Mouse (Mus musculus) heart, postnatal 14 days (tissue): ENCODE measurements around the gene Prrx1. TPM values are rescaled to one million over a fixed set of nuclear protein-coding genes. Genes with fewer than 3 reads are reported as not detected.

Experiments used
- DNase-seq, 2 experiments: peaks; one replicate each; pipeline ENCODE4 v3.0.0; 2021 to 2022
- intact Hi-C: fragments of 180-260 bp; cut with DNase I; formaldehyde crosslinking; loops from one replicate; pipeline ENCODE4 v1.15.1; 2025
- long read RNA-seq, 2 experiments: library from polyadenylated mRNA; stranded (forward); transcript quantifications; one replicate each; pipeline ENCODE4 v2.0.0; 2021
- total RNA-seq, 2 experiments: library from RNA; stranded (reverse); gene quantifications; 2 replicates each; pipeline ENCODE4 v1.2.3; 2021

Prrx1 gene
- total RNA-seq, result 10 to 100 TPM; 30.5 to 31.9 TPM
- long read RNA-seq, experiment 1, full-length matches to known transcripts, result 22 of 23 reads
- long read RNA-seq, experiment 1, partial matches to known transcripts, result 0 of 23 reads
- long read RNA-seq, experiment 1, other reads (novel, unspliced or antisense), result 1 of 23 reads
- long read RNA-seq, experiment 2, full-length matches to known transcripts, result 30 of 40 reads
- long read RNA-seq, experiment 2, partial matches to known transcripts, result 0 of 40 reads
- long read RNA-seq, experiment 2, other reads (novel, unspliced or antisense), result 10 of 40 reads

DNA sequence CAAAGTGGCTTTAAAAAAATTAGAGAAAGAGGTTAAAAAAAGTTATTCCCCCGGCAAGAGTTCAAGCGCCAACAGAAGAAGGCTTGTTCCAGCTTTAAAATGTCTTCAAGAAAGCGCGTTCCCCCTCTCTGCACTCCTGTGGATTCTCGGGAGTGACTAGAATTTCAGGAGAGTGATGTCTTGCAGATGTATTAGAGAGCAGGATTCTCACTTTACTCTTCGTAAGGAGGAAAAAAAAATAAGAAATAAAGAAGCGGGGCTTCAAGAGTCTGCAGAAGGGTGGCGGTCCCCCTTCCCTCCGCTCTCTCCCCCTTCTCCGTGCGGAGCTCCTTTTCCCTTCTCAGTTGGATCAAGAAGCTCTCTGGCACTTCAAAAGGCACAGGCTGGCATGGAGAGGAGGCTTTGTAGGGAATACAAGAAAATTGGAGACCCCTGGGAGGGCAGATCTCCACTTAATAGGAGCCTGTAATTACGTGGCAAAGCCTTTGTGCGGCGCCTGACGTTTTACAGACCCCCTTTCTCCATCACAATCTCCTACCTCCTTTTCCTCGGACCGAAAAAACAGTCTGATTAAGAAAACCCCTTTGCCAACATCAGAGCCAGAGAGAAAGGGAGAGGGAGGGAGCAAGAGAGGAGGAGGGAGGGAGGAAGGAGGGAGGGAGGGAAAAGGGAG lies at the start of gene Prrx1:
Gene Prrx1 (minus strand): TSS at position 610 of the 673 bp plus-strand sequence.
- intact Hi-C loops, result loop anchor here (5.0 kb wide), 6 partner anchors 61 to 161 kb away; partner anchors contain the start of gene Gorab
- DNase-seq, result peak; percentile 25 to 40

GRCm38 (mm10) chr1:163362202-163362601 lies 48.7 kb upstream of the Prrx1 start:
- intact Hi-C loops, result no loop called here
- peak in 1 of 2 experiments; percentile 22 for DNase-seq

- intact Hi-C loops, result no loop called here
- no peak for DNase-seq
These were observed 47.9 kb upstream of the Prrx1 start for GRCm38 (mm10) chr1:163361376-163361775.

DNA sequence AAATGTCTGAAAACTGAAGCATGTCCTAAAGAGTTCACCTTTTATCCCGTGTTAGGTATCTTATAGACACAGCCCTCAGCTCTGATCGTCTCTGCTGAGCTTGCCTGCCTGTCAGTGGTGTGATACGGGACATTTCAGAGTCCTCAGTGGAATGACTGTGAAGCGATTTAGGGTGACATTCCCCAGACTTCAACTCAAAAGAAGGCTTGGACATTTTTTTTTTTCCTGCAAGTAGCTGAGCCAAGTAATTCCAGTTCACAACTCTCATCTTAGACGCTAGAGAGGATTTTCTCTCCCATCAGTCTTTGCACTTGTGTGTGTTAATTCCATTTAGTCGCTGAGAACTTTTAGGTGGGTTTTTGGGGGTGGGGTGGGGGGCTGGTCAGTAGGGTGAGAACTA lies 47.3 kb upstream of the Prrx1 start:
- intact Hi-C loops, result no loop called here
- DNase-seq, result no peak

DNA sequence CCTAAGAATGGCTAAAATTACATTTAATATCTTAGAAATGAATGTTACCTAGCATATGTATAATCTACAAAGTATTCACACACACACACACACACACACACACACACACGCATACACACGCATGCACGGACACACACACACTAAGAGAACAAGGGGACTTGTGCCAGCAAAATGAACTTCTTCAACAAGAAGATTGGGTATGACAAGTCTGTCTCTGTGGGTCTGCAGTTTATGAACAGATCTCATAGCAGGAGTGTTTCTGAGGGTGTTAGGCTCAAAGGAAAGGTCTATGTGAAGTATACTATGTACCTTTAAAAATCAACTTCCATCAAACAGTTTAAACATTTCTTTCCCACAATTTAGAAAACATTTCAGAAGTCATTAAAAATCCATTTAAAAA lies 46.0 kb upstream of the Prrx1 start:
- no peak for DNase-seq
- intact Hi-C loops, result no loop called here

GRCm38 (mm10) chr1:163358165-163358564 lies 44.7 kb upstream of the Prrx1 start:
- intact Hi-C loops, result no loop called here
- no peak for DNase-seq

DNA sequence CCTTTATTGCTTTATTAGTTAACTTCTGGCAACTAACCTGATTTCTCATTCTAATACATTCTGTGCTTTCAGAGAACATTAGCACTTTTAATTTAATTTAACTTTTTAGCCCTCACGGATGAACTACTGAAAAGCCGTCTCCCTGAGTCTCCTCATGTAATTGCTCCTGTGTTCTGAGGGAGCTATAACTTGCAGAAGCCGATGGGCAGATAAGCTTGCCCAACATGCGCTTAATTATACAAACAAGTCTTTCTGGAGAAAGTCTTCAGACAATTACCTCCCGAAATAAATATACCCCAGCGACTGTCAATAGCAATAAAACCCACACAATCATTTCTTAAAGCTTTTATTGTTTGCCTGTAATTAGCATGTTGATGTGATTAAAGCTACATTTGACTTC lies 44.2 kb upstream of the Prrx1 start:
- DNase-seq, result no peak
- intact Hi-C loops, result no loop called here

- no peak for DNase-seq
- intact Hi-C loops, result no loop called here
These were observed 42.7 kb upstream of the Prrx1 start for GRCm38 (mm10) chr1:163356167-163356566.

- DNase-seq, result no peak
These were observed 42.2 kb upstream of the Prrx1 start for GRCm38 (mm10) chr1:163355626-163356156.

DNA sequence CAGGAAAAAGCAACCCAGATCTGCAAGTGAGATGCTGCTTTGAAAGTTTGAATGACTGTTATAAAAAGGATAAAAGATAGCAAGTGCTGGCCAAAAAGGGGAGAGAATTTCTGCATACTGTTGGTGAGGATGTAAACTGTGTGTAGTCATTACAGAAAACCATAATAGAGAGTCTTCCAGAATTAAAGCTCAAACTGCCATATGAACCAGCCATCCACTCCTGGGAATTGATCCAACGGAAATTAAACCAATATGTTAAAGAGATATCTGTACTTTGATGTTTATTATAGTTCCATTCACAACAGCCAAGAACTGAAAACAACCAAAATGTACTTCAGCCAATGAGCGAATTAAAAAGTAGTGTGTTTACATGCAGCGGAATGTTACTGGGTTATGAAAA lies 37.5 kb upstream of the Prrx1 start:
- no peak for DNase-seq
- intact Hi-C loops, result no loop called here

More at GRCm38 (mm10) chr1:163355626-163356156, 42.2 kb upstream of the Prrx1 start:
- intact Hi-C loops, result no loop called here

DNA sequence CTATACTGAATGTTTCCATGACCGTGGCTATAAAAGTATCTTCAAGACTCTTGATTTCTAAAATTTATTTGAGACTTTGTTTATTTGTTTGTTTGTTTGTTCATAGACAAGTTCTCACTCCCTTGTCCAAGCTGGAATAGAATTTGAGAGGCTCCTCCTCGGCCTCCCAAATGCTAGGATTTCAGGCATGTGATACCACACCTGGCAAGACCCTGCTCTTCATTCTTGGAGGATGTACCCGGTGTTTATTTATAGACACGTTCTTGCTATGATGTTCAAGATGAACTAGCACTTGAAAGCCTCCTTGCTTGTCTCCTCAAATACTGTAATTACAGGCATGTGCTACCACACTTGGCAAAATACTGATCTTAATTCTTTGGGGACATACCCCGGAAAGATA lies 32.0 kb upstream of the Prrx1 start:
- intact Hi-C loops, result no loop called here
- DNase-seq, result no peak

- intact Hi-C loops, result no loop called here
- DNase-seq, result no peak
These were observed 31.4 kb upstream of the Prrx1 start for GRCm38 (mm10) chr1:163344931-163345330.

GRCm38 (mm10) chr1:163339219-163339561 lies 25.7 kb upstream of the Prrx1 start:
- intact Hi-C loops, result no loop called here
- DNase-seq, result no peak

DNA sequence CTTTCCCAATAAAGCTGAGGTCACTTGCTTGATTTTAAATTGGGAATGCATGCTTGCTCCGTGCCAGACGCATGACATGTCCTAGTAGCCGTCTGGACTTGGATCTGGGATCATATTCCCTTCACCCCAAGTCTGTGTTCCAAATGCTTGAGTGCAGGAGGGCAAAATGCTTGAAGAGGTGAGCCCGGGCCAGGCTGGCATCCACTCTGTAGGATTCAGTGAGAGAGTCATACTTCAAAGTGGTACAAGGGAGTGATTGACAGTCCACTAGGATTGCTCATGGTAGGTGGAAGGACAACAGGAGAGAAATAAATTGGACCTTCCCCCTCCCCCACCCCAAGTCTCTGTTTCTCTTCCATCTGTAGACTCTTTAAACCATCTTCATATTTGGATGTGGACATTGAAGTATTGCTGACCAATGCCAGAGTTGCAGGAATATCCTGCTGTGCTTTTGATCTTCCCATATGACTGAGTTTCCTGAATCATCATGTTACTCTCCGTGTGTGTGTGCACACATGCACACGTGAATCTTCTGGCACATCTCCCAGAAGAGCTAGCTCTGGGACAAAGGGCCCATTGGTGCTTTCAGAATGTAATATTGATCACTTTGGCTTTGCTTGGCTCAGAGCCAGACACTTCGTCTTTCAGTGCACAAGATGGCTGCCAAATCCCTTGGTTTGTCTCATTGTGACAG lies 25.2 kb upstream of the Prrx1 start:
- intact Hi-C loops, result no loop called here
- DNase-seq, result peak; percentile 11 to 42

GRCm38 (mm10) chr1:163337821-163338220 lies 24.3 kb upstream of the Prrx1 start:
- peak; percentile 31 to 44 for DNase-seq
- intact Hi-C loops, result no loop called here

DNA sequence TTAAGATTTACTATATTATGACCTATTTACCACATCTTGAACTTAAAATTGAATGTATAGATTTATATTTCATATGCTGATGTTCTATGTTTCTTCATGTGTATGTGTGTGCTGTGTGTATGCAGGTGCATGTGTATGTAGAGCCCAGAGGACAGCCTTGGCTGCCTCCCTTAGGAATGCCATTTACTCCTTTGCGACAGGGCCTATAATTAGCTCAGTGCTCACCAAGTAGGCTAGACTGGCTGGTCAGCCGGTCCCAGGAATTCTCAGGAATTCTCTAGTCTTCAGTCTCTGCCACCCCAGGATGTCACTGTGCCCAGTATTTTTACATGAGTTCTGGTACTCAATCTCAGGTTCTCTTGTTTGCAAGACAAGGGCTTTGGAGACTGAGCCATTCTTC lies 13.8 kb upstream of the Prrx1 start:
- no peak for DNase-seq
- intact Hi-C loops, result no loop called here

- no peak for DNase-seq
- intact Hi-C loops, result no loop called here
These were observed 6.4 kb upstream of the Prrx1 start for GRCm38 (mm10) chr1:163319669-163320571.

DNA sequence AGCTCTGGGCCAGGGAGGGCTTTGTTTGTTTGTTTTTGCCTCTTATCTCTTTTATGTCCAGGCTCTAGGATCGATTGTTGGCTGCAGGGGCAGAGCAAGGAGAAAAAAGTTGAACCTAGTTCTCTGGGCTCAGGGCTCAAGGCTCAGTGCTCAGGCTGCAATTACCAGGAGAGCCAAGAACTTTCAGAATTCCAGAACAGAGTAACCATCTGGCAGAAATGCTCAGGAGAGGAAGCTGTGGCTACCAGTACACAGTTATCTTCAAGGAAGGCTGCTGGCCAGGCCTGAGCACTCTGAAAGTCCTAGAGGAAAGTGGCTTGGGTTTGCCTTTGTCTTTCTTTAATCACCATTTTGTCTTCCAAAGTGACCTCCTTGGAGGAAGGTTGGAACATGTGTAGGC lies 3.4 kb upstream of the Prrx1 start:
- intact Hi-C loops, result no loop called here
- no peak for DNase-seq

DNA sequence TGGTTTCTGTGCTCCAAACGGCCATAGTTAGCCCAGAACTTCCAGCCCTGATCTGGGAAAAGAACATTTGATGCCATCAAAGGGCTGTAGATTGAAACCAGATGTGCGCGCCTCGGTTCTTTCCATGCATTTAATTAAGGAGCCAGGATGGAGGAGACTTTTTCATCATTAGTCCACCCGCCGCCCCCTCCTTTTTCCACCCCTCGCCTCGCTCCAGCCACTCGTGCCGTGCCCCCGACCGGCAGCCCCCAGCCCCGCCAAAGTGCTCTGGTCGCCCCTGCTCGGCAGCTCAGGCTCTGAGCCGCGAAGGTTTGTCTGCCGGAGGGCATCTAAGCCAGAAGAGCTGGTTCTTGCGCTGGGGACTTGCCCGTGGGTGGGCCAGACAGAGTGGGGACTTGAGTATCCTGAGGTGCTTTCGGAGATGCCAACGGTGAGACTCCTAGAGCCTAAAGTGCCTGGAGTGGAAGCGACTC lies 1.4 kb upstream of the Prrx1 start:
- intact Hi-C loops, result loop anchor here (5.0 kb wide), 6 partner anchors 63 to 163 kb away; partner anchors contain the start of gene Gorab

More for the DNA sequence above, 1.4 kb upstream of the Prrx1 start:
- no peak for DNase-seq
